Mouse (Mus musculus): ENCODE results near the gene Pitpnm2. TPM values are rescaled to one million over a fixed set of nuclear protein-coding genes. Genes with fewer than 3 reads are reported as not detected.

Pitpnm2 gene
- total and polyA plus RNA-seq, 3 experiments = 7.0 to 22.2 TPM; not detected in 1

GRCm38 (mm10) chr5:124221037-124221735, 28.4 kb downstream of the Pitpnm2 start:
- Histone ChIP-seq H3K36me3 (ENCODE audit: control insufficient read depth in 1 of 2, insufficient read depth in 2 of 2, low read length in 2 of 2) (no peaks in the 10 kb centered on the region), H3K27me3 (ENCODE audit: control insufficient read depth in 1 of 2, insufficient read depth in 2 of 2, low read length in 2 of 2) (no peaks in the 10 kb centered on the region), H3K4me3 (ENCODE audit: control insufficient read depth in 1 of 2, insufficient read depth in 1 of 2, low read depth in 2 of 2, low read length in 2 of 2) (no peak overlapping the region), H3K9ac (ENCODE audit: control insufficient read depth, low read depth, low read length, poor library complexity, severe bottlenecking) (no peak overlapping the region), H3K27ac (ENCODE audit: control insufficient read depth, low read depth, low read length) (no peak overlapping the region), H3K79me2 (ENCODE audit: control insufficient read depth, insufficient read depth, low read length, poor library complexity) (no peaks in the 10 kb centered on the region), H3K9me3 (replicated peaks; ENCODE audit: insufficient read depth, low read length) (no peaks in the 10 kb centered on the region), H3K4me1 (ENCODE audit: control insufficient read depth in 1 of 2, insufficient read depth in 2 of 2, low read length in 2 of 2) (no peaks in the 10 kb centered on the region)
- TF ChIP-seq JUND (IDR thresholded peaks at IDR 0.05; ENCODE audit: low read depth, low read length) = no peak
- no peak for TF ChIP-seq MAFK (IDR thresholded peaks at IDR 0.05; ENCODE audit: borderline replicate concordance, low read depth, low read length)
- no peak for TF ChIP-seq CHD2 (IDR thresholded peaks at IDR 0.05; ENCODE audit: low read length)
- TF ChIP-seq POLR2AphosphoS2 (IDR thresholded peaks at IDR 0.05; ENCODE audit: low read length) = no peak
- no peak for TF ChIP-seq MYC (IDR thresholded peaks at IDR 0.05; ENCODE audit: low read depth, low read length)
- TF ChIP-seq MYB (IDR thresholded peaks at IDR 0.05; ENCODE audit: low read depth, low read length) = no peak
- TF ChIP-seq MAX (IDR thresholded peaks at IDR 0.05; ENCODE audit: low read length) = no peak
- TF ChIP-seq KAT2A (conservative IDR thresholded peaks at IDR 0.05; ENCODE audit: low read depth, low read length) = no peak
- TF ChIP-seq POLR2AphosphoS5 (IDR thresholded peaks at IDR 0.05; ENCODE audit: borderline replicate concordance, low read depth, low read length) = no peak
- no peak for DNase-seq (ENCODE audit: low read depth, low spot score)

- no peaks in the 10 kb centered on the region for H3K79me2 ChIP-seq (ENCODE audit: control insufficient read depth, insufficient read depth, low read length, poor library complexity)
- no peaks in the 10 kb centered on the region for H3K36me3 ChIP-seq (ENCODE audit: control insufficient read depth in 1 of 2, insufficient read depth in 2 of 2, low read length in 2 of 2)
- TF ChIP-seq POLR2AphosphoS2 (IDR thresholded peaks at IDR 0.05; ENCODE audit: low read length) (no peak), JUND (IDR thresholded peaks at IDR 0.05; ENCODE audit: low read depth, low read length) (no peak), MAFK (IDR thresholded peaks at IDR 0.05; ENCODE audit: borderline replicate concordance, low read depth, low read length) (no peak), ZMIZ1 (IDR thresholded peaks at IDR 0.05; ENCODE audit: low read depth, low read length) (no peak), CHD2 (IDR thresholded peaks at IDR 0.05; ENCODE audit: low read length) (no peak), EP300 (IDR thresholded peaks at IDR 0.05; ENCODE audit: low read depth in 1 of 2, low read length in 2 of 2) (no peak), USF2 (IDR thresholded peaks at IDR 0.05; ENCODE audit: borderline replicate concordance in 1 of 2, insufficient read depth in 1 of 2, low read depth in 1 of 2, low read length in 2 of 2) (no peak), TCF12 (IDR thresholded peaks at IDR 0.05; ENCODE audit: low read depth, low read length) (no peak), KAT2A (conservative IDR thresholded peaks at IDR 0.05; ENCODE audit: low read depth, low read length) (no peak), GABPA (IDR thresholded peaks at IDR 0.05; ENCODE audit: low read depth, low read length) (no peak), RAD21 (IDR thresholded peaks at IDR 0.05; ENCODE audit: low read depth, low read length) (no peak), ELF1 (IDR thresholded peaks at IDR 0.05; ENCODE audit: low read depth, low read length) (no peak), MAX (IDR thresholded peaks at IDR 0.05; ENCODE audit: low read length) (no peak), UBTF (IDR thresholded peaks at IDR 0.05; ENCODE audit: borderline replicate concordance, insufficient read depth, low read depth, low read length) (no peak), E2F4 (IDR thresholded peaks at IDR 0.05; ENCODE audit: borderline replicate concordance, low read depth, low read length) (no peak), ETS1 (IDR thresholded peaks at IDR 0.05; ENCODE audit: low read depth, low read length) (no peak), RCOR1 (IDR thresholded peaks at IDR 0.05; ENCODE audit: low read depth, low read length) (no peak), ZKSCAN1 (IDR thresholded peaks at IDR 0.05; ENCODE audit: low read depth, low read length) (no peak), SMC3 (IDR thresholded peaks at IDR 0.05; ENCODE audit: low read depth, low read length) (no peak), GATA1 (IDR thresholded peaks at IDR 0.05; ENCODE audit: low read depth, low read length) (no peak)
- no peak overlapping the region for H3K9ac ChIP-seq (ENCODE audit: control insufficient read depth, low read depth, low read length, poor library complexity, severe bottlenecking)
- DNase-seq (ENCODE audit: low read depth, low spot score) = no peak
- no peak overlapping the region for H3K4me3 ChIP-seq (ENCODE audit: control insufficient read depth in 1 of 2, insufficient read depth in 1 of 2, low read depth in 2 of 2, low read length in 2 of 2)
- H3K27ac ChIP-seq (ENCODE audit: control insufficient read depth, low read depth, low read length) = no peak overlapping the region
- H3K9me3 ChIP-seq (replicated peaks; ENCODE audit: insufficient read depth, low read length) = no peaks in the 10 kb centered on the region
- H3K27me3 ChIP-seq (ENCODE audit: control insufficient read depth in 1 of 2, insufficient read depth in 2 of 2, low read length in 2 of 2) = no peaks in the 10 kb centered on the region
- no peaks in the 10 kb centered on the region for H3K4me1 ChIP-seq (ENCODE audit: control insufficient read depth in 1 of 2, insufficient read depth in 2 of 2, low read length in 2 of 2)
Observed at GRCm38 (mm10) chr5:124220551-124220950, 29.0 kb downstream of the Pitpnm2 start.

Measured in MEL (cell line).